Mouse (Mus musculus) forebrain, embryonic 12.5 days (tissue): ENCODE results near the gene Ephb2. TPM values are rescaled to one million over a fixed set of nuclear protein-coding genes. Genes with fewer than 3 reads are reported as not detected.
A peak's percentile ranks its signal among the peaks of the same experiment; 100 is the strongest.

Source experiments
- ATAC-seq: fragments of 200-750 bp; cut with Nextera tagmentation; 2 replicates; pipeline ENCODE4 v1.8.0; 2017; ENCODE audit warnings: moderate TSS enrichment; ENCODE audit not compliant: low FRiP score
- H3K27ac ChIP-seq: fragments of 300-500 bp; sonication (generic); 2 replicates; pipeline ENCODE4 v1.5.1; 2016; ENCODE audit warnings: mild to moderate bottlenecking
- H3K27me3 ChIP-seq: fragments of 300-500 bp; sonication (generic); 2 replicates; pipeline ENCODE4 v1.6.1; 2016; ENCODE audit warnings: mild to moderate bottlenecking
- H3K36me3 ChIP-seq: fragments of 300-500 bp; sonication (generic); replicated peaks from 2 replicates; pipeline ENCODE4 v1.6.1; 2016; ENCODE audit warnings: mild to moderate bottlenecking
- H3K4me1 ChIP-seq: fragments of 300-500 bp; sonication (generic); 2 replicates; pipeline ENCODE4 v1.6.1; 2016
- H3K4me2 ChIP-seq: fragments of 300-500 bp; sonication (generic); 2 replicates; pipeline ENCODE4 v1.6.1; 2016; ENCODE audit warnings: mild to moderate bottlenecking, moderate library complexity
- H3K4me3 ChIP-seq: fragments of 300-500 bp; sonication (generic); replicated peaks from 2 replicates; pipeline ENCODE4 v1.5.1; 2016; ENCODE audit warnings: mild to moderate bottlenecking
- H3K9ac ChIP-seq: fragments of 300-500 bp; sonication (generic); 2 replicates; pipeline ENCODE4 v1.6.1; 2016; ENCODE audit warnings: mild to moderate bottlenecking
- H3K9me3 ChIP-seq: fragments of 300-500 bp; sonication (generic); 2 replicates; pipeline ENCODE4 v1.6.1; 2016
- WGBS: fragments of 180-500 bp; shearing (Covaris S2); methylation state at CpG from one replicate; pipeline ENCODE4 v1.1.7; 2016; 5-methylcytosine and 5-hydroxymethylcytosine counted together
- polyA plus RNA-seq: library from polyadenylated mRNA; unstranded; fragments of >200 nt; fragmentation: Nextera tagmentation; extraction: Ambion mirVana; gene quantifications from 2 replicates; pipeline ENCODE4 v1.2.1, GENCODE M21; 2016

Gene Ephb2
- polyA plus RNA-seq, 1 experiment from 2014 or later: 30.2 TPM

DNA sequence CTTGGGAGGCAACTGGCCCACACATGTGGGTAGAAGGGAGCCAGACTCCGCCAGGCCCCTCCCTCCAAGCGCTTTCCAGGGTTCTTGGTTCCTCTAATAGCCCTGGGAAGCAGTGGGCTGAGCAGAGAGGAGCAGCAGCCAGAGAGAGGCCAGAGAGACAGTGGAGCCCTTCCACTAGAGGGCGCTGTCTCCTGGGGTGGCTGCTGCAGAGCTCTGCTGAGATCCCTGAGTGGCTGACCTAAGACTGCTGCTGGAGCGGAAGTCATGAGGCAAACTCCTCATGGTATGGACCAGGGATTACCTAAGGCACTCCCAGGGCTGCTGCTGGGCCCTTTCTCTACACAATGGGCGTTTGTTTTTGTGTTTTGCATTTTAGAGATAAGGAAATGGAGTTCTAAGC, 20.4 kb downstream of the Ephb2 start:
- WGBS: 64% methylated on average over 5 of the region's 5 CpGs

DNA sequence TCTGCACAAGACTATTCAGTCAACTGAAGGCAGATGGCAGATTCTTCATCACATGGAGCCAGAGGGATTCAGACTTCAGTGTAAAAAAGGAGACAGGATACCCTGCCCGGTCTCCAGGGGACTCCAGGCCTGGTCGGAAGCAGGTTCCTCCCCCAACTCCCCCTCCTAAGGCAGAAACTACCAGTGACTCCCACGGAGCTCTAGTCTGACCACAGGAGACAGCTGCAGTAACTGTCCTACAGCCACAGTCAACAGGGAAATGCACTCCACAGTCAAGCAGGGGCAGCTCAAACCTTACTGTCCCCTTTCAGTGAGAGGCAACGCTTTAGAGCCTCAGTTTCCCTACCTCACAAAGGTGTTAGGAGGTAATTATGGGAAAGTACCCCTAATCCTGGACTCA, 23.2 kb downstream of the Ephb2 start:
- no peak overlapping the region for H3K4me3 ChIP-seq
- no peak overlapping the region for H3K4me2 ChIP-seq
- H3K9me3 ChIP-seq: no peaks in the 10 kb centered on the region
- no peak for ATAC-seq
- peaks cover 9% of the 10 kb centered on the region for H3K36me3 ChIP-seq
- 67% methylated on average over 4 of the region's 4 CpGs for WGBS
- H3K4me1 ChIP-seq: peaks cover 86% of the 10 kb centered on the region
- no peak overlapping the region for H3K9ac ChIP-seq
- H3K27ac ChIP-seq: peak overlapping the region; percentile 36; the same call in 1 of the 2 replicates
- H3K27me3 ChIP-seq: no peaks in the 10 kb centered on the region

More for the DNA sequence above, 20.4 kb downstream of the Ephb2 start:
- no peak for ATAC-seq
- Histone ChIP-seq H3K4me3 (no peak overlapping the region), H3K27ac (no peak overlapping the region), H3K27me3 (no peaks in the 10 kb centered on the region), H3K4me1 (peaks cover 85% of the 10 kb centered on the region), H3K9me3 (no peaks in the 10 kb centered on the region), H3K9ac (no peak overlapping the region), H3K4me2 (no peak overlapping the region), H3K36me3 (0 out of 2 replicates have a peak, but pooled peaks cover 2% of the 10 kb centered on the region)

DNA sequence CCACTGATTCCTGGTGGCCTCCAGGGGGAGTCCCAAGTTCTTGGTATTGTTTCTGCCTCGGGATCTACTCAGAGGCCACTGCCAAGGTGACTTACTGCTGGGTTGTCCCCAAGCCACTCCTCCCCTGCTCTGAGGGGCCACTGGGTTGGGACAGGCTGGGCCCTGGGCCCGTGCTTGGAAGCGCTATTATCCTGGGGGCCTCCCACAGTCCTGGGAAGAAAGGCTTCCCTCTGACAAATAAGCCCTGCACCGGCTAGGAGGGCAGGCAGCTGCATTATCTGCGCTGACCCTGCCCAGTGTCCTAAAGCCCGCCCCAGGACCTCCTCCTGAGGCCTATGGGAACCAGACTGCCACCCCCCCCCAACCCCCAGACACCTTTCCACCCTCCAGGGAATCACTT, 24.2 kb downstream of the Ephb2 start:
- Histone ChIP-seq H3K4me1 (peaks cover 86% of the 10 kb centered on the region), H3K4me3 (no peak overlapping the region), H3K27me3 (no peaks in the 10 kb centered on the region), H3K9me3 (no peaks in the 10 kb centered on the region), H3K9ac (peak overlapping the region; percentile 33; the same call in 1 of the 2 replicates), H3K27ac (peak overlapping the region; percentile 36; the same call in 1 of the 2 replicates), H3K4me2 (peak overlapping the region; percentile 16), H3K36me3 (peaks cover 9% of the 10 kb centered on the region)
- ATAC-seq: no peak; the same call in 1 of the 2 replicates
- WGBS: 4% methylated on average over 6 of the region's 6 CpGs

DNA sequence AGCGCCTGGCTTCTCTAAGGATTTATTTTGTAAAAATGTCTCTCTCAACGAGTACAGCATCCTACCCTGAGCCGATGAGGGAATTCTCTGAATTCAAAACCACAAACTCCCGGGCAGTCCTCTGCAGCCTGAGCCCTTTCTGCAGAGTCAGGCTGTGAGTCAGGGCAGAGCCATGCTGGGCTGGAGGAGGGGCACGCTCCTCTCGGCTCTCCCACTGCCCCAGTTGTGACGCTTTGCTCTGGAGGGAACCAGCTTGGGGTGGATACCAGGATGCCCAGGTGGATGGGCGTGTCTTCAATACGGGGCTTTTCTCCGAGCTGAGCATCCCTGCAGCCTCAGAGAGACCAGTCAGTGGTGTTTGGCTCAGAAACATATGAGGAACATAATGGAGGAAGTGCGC, 27.3 kb downstream of the Ephb2 start:
- no peak overlapping the region for H3K4me2 ChIP-seq

GRCm38 (mm10) chr4:136807448-136808009, 28.3 kb downstream of the Ephb2 start:
- H3K4me2 ChIP-seq: no peak overlapping the region
- peaks cover 9% of the 10 kb centered on the region for H3K36me3 ChIP-seq
- H3K4me3 ChIP-seq: no peak overlapping the region
- 43% methylated on average over 11 of the region's 11 CpGs for WGBS
- no peak for ATAC-seq
- no peaks in the 10 kb centered on the region for H3K27me3 ChIP-seq
- H3K9ac ChIP-seq: peak overlapping the region; percentile 13; the same call in 1 of the 2 replicates
- peaks cover 93% of the 10 kb centered on the region for H3K4me1 ChIP-seq
- H3K9me3 ChIP-seq: no peaks in the 10 kb centered on the region
- peak overlapping the region; percentile 56 for H3K27ac ChIP-seq

More for the DNA sequence above, 27.3 kb downstream of the Ephb2 start:
- Histone ChIP-seq H3K9ac (no peak overlapping the region; the same call in 1 of the 2 replicates), H3K4me3 (no peak overlapping the region), H3K27ac (peak overlapping the region; percentile 56), H3K27me3 (no peaks in the 10 kb centered on the region), H3K4me1 (peaks cover 91% of the 10 kb centered on the region), H3K36me3 (peaks cover 9% of the 10 kb centered on the region), H3K9me3 (no peaks in the 10 kb centered on the region)
- no peak for ATAC-seq
- WGBS: 29% methylated on average over 11 of the region's 11 CpGs

DNA sequence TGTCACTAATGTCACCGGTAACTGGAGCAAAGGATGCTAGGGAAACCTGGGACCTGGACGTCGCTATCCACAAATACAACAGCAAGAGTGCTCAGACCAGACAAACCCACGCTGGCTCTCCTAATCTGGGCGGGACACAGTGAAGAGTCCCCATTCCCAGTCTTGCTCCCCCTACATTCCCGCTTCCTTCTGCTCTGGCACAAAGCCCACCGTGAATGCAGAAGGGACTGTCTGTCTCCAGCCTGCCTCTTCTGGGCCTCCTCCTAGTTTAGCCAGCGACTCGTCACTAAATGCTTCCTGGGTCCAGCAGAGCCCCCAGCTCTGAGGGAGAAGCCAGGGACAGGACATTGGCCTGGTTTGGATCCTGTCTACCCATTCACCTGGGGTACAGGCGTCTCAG, 29.5 kb downstream of the Ephb2 start:
- no peaks in the 10 kb centered on the region for H3K27me3 ChIP-seq
- 0 out of 2 replicates have a peak overlapping the region, but pooled peaks have one; percentile 12 for H3K9ac ChIP-seq
- WGBS: 59% methylated on average over 10 of the region's 10 CpGs
- 0 out of 2 replicates have a peak overlapping the region, but pooled peaks have one; percentile 5 for H3K27ac ChIP-seq
- peaks cover 90% of the 10 kb centered on the region for H3K4me1 ChIP-seq
- H3K4me2 ChIP-seq: no peak overlapping the region
- no peaks in the 10 kb centered on the region for H3K9me3 ChIP-seq
- no peak for ATAC-seq
- no peak overlapping the region for H3K4me3 ChIP-seq
- peaks cover 17% of the 10 kb centered on the region for H3K36me3 ChIP-seq

DNA sequence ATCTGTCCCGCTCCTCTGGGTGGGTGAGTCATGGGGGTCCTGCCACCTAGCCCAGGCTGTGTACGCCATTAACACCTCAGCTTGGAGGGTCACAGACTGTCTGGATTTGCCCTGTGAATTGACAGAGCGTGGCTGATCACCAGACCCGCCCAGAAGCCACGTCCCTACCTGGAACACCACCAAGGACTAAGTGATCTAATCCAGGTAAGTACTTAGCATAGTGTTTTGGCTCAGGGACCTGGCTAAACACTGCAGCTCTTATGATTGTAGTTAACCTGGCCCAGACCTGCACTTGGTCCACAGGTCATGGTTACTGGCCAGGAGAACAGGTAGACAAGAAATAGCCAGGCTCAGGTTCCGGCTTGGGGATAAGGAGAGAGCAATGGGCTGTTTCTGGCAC, 31.4 kb downstream of the Ephb2 start:
- Histone ChIP-seq H3K9me3 (no peaks in the 10 kb centered on the region), H3K27me3 (no peaks in the 10 kb centered on the region), H3K27ac (no peak overlapping the region), H3K36me3 (peaks cover 9% of the 10 kb centered on the region), H3K4me2 (no peak overlapping the region), H3K4me3 (no peak overlapping the region), H3K9ac (no peak overlapping the region), H3K4me1 (peaks cover 94% of the 10 kb centered on the region)
- 88% methylated on average over 6 of the region's 6 CpGs for whole genome bisulfite sequencing
- ATAC-seq: no peak

GRCm38 (mm10) chr4:136802446-136802845, 33.3 kb downstream of the Ephb2 start:
- ATAC-seq: no peak
- no peak overlapping the region for H3K27ac ChIP-seq
- WGBS: 74% methylated on average over 12 of the region's 12 CpGs
- H3K9ac ChIP-seq: no peak overlapping the region
- no peaks in the 10 kb centered on the region for H3K9me3 ChIP-seq
- no peak overlapping the region for H3K4me2 ChIP-seq
- H3K4me3 ChIP-seq: no peak overlapping the region
- H3K4me1 ChIP-seq: peaks cover 94% of the 10 kb centered on the region
- peaks cover 8% of the 10 kb centered on the region for H3K36me3 ChIP-seq
- no peaks in the 10 kb centered on the region for H3K27me3 ChIP-seq

- Histone ChIP-seq H3K4me1 (peaks cover 94% of the 10 kb centered on the region), H3K4me2 (no peak overlapping the region), H3K9ac (no peak overlapping the region), H3K4me3 (no peak overlapping the region), H3K9me3 (no peaks in the 10 kb centered on the region), H3K27ac (no peak overlapping the region), H3K27me3 (no peaks in the 10 kb centered on the region), H3K36me3 (peaks cover 8% of the 10 kb centered on the region)
- WGBS: 87% methylated on average over 5 of the region's 5 CpGs
- ATAC-seq: no peak
Observed at GRCm38 (mm10) chr4:136801944-136802343, 33.8 kb downstream of the Ephb2 start.

DNA sequence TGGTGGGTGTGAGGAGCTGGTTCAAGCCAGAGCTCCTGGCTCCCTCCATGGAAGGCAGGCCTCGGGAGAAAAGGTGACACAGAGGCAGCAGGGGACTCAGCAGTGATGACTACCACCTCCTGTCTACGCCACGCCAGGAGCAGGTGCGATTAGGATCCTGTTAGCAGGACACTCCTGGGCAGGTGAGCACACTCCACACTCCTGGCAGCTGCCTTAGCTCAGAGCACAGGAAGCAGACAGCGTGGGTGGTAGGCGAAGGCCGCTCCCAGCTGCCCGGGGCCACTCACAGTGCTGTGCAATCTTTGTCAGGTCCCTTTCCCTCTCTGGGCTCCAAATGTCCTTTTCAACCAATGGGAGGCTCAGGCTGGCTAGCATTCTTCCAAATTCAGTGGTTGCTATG, 34.3 kb downstream of the Ephb2 start:
- Histone ChIP-seq H3K9me3 (no peaks in the 10 kb centered on the region), H3K9ac (no peak overlapping the region), H3K36me3 (peaks cover 8% of the 10 kb centered on the region), H3K4me3 (no peak overlapping the region), H3K27me3 (no peaks in the 10 kb centered on the region), H3K4me1 (peaks cover 92% of the 10 kb centered on the region), H3K27ac (no peak overlapping the region), H3K4me2 (no peak overlapping the region)
- WGBS: 87% methylated on average over 8 of the region's 8 CpGs
- ATAC-seq: no peak

GRCm38 (mm10) chr4:136800366-136800765, 35.4 kb downstream of the Ephb2 start:
- H3K9me3 ChIP-seq: no peaks in the 10 kb centered on the region
- peaks cover 84% of the 10 kb centered on the region for H3K4me1 ChIP-seq
- no peaks in the 10 kb centered on the region for H3K27me3 ChIP-seq
- H3K4me3 ChIP-seq: no peak overlapping the region
- no peak overlapping the region for H3K4me2 ChIP-seq
- peaks cover 14% of the 10 kb centered on the region for H3K36me3 ChIP-seq
- no peak for ATAC-seq
- H3K27ac ChIP-seq: peak overlapping the region; percentile 36; the same call in 1 of the 2 replicates
- H3K9ac ChIP-seq: no peak overlapping the region
- WGBS: 54% methylated on average over 14 of the region's 14 CpGs

GRCm38 (mm10) chr4:136797677-136798569, 37.9 kb downstream of the Ephb2 start:
- 77% methylated on average over 23 of the region's 23 CpGs for WGBS
- H3K4me3 ChIP-seq: no peak overlapping the region
- no peak for ATAC-seq
- H3K27me3 ChIP-seq: no peaks in the 10 kb centered on the region
- H3K9ac ChIP-seq: no peak overlapping the region
- H3K9me3 ChIP-seq: no peaks in the 10 kb centered on the region
- no peak overlapping the region for H3K4me2 ChIP-seq
- peaks cover 75% of the 10 kb centered on the region for H3K4me1 ChIP-seq
- H3K36me3 ChIP-seq: peaks cover 15% of the 10 kb centered on the region
- H3K27ac ChIP-seq: 0 out of 2 replicates have a peak overlapping the region, but pooled peaks have one; percentile 50
